Mouse (Mus musculus): ENCODE measurements around the gene Camk2g.
A peak's percentile ranks its signal among the peaks of the same experiment; 100 is the strongest.
"Not testable (repeated sequence)": the region's sequence is repeated elsewhere in the genome, so short reads cannot be mapped to it uniquely, and the experiment has no call there.

The Camk2g gene

GRCm38 (mm10) chr14:20741301-20741700 lies 52.6 kb downstream of the Camk2g start:
- no peak for DNase-seq (ENCODE audit: extremely low spot score, low spot score)

GRCm38 (mm10) chr14:20738511-20738910 lies 55.4 kb downstream of the Camk2g start:
- no peak for DNase-seq (ENCODE audit: extremely low spot score, low spot score)

DNA sequence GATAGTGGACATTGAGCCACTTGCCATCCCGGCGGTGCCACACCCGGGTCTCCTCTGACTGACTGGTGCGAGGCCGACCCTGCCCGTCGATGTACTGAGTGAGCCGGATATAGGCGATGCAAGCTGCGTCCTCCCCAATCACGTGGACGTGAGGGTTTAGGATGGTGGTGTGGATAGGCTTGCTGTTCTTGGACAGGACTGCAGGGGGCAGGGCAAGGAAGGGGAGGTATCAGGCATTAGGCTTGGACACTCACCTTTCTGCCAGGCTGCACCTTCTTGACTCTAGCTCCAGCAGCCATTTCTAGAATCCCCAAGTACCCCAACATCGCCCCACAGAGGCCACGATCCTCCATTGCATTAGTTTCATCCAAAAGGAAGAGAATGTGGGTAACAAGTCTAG lies 56.6 kb downstream of the Camk2g start:
- peak; percentile 34 for DNase-seq (ENCODE audit: extremely low spot score, low spot score)

GRCm38 (mm10) chr14:20735892-20736390 lies 57.9 kb downstream of the Camk2g start:
- no peak for DNase-seq (ENCODE audit: extremely low spot score, low spot score)

GRCm38 (mm10) chr14:20735052-20735451 lies 58.8 kb downstream of the Camk2g start:
- no peak for DNase-seq (ENCODE audit: extremely low spot score, low spot score)

DNA sequence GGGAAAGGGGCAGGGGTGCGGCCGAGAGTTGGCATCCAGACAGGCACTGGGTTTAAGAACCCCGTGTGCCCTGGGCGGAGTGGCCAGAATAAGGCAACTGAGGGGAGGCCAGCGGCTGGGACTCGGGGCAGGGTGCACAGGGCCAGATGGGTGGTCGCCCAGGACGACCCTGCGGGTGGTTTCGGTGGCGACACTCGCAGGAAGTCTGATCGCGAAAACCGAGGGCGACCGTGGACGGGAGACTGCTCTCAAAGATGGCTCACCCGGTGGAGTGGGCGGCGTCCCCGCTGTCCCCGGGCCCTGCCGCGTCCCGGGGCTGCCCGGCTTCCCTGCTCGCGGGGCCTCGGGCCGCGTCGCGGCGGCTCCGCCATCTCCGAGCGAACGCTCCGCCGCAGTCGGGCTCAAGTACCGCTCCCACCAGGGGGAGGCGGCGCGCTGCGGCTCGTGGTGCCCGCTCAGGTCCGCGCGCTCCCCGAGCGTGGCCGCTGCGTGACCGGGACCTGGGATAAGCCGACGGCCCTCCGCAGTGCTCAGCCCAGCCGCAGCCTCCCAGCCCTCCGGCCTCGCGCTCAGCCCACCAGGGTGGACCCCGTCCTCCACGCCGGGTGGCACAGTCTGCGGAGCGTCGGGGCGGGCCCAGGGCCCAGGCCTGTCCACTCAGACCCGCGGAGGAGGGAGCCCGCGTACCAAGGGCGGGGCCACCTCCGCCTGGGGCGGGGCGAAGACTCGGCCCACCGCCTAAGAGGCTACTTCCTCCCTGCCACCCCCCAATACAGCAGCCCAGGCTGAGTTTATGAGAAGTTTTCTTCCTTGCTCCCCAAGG lies 59.7 kb downstream of the Camk2g start, which contains the start of gene Ndst2:
Ndst2 (minus strand) TSS at position 611 of the 823 bp plus-strand sequence.
- peak; percentile 92 for DNase-seq (ENCODE audit: extremely low spot score, low spot score)

GRCm38 (mm10) chr14:20733041-20733951 lies 60.6 kb downstream of the Camk2g start:
- DNase-seq (ENCODE audit: extremely low spot score, low spot score) = no peak

GRCm38 (mm10) chr14:20730853-20731602 lies 62.9 kb downstream of the Camk2g start:
- DNase-seq (ENCODE audit: extremely low spot score, low spot score) = no peak

DNA sequence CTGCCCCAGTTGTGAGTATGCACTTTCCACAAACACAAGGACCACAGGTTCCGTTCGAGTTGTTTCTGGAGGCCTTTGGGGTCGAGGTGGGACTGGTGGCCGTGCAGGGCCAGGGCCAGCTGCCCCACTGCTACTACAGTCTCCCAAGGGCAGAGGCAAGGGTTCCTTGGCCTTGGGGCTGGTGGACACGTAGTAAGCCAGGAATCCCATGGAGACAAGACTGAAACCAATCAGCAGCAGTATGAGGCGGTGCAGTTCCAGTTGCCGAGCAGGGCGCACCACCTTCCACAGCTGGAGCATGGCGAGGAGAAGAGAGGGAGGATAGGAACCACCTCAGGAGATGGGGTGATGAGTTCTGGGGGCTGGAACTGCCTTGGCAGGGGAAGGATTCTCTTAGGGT lies 64.0 kb downstream of the Camk2g start:
- no peak for DNase-seq (ENCODE audit: extremely low spot score, low spot score)

DNA sequence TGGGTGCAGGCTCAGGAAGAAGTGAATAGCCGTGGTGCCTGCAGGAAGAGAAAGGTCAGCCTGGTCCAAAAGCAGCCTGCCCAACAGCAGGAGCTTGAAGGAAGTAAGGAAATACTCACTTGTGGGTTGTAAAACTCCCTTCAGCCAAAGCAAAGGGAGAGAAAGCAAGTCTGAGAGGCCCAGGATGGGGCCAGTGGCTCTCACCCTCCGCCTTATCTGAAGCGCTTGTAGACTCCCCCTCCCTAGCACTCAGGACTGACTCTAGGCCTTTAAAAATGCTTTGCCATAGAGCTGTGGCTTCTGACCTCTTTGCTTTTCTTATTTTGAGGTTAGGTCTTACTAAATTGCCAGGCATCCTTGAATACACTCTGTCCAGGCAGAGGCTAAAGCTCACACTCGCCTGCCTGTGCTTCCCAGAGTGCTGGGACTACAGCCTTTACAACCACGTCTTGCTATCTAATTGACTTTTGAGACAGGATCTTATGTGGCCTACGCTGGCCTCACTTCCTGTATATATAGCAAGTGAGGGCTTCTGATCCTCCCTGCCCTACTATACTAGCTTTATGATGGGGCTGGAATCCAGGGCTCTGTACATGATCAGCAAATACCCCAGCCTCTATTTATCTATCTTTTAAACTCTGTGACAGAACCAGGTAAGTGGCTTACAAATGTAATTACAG lies 68.1 kb downstream of the Camk2g start:
- DNase-seq (ENCODE audit: extremely low spot score, low spot score) = no peak

GRCm38 (mm10) chr14:20724043-20724442 lies 69.8 kb downstream of the Camk2g start:
- peak; percentile 62 for DNase-seq (ENCODE audit: extremely low spot score, low spot score)

GRCm38 (mm10) chr14:20723006-20723405 lies 70.9 kb downstream of the Camk2g start:
- no peak for DNase-seq (ENCODE audit: extremely low spot score, low spot score)

GRCm38 (mm10) chr14:20721371-20721770 lies 72.5 kb downstream of the Camk2g start:
- no peak for DNase-seq (ENCODE audit: extremely low spot score, low spot score)

- no peak for DNase-seq (ENCODE audit: extremely low spot score, low spot score)
Measured at GRCm38 (mm10) chr14:20719767-20720166, 74.1 kb downstream of the Camk2g start.

DNA sequence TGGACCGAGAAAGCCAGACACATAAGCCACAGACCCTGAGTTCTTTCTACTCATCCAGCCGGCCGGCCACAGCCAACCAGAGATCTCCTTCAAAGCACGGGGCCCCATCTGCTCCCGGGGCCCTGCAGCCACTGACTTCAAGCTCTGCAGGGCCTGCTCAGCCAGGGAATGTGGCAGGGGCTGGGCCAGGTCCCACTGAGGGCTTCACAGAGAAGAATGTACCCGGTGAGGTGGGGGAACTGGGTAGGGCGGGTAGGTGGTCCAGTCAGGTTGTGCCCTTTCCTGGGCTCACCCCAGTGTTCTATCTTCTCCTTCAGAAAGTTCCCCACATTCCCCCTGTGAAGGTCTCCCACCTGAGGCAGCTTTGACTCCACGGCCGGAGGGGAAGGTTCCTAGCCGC lies 75.4 kb downstream of the Camk2g start:
- no peak for DNase-seq (ENCODE audit: extremely low spot score, low spot score)

DNA sequence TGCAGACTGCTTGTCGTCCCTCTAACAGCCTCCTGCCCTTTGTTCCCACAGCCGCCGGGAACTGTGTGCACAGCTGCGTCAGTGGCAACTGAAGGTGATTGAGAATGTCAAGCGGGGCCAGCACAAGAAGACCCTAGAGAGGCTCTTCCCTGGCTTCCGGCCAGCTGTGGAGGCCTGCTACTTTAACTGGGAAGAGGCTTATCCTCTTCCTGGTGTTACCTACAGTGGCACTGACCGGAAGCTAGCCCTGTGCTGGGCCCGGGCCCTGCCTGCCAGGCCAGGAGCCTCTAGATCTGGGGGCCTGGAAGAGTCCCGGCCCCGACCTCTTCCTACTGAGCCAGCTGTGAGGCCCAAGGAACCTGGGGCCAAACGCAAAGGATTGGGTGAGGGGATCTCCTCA lies 80.1 kb downstream of the Camk2g start:
- no peak for DNase-seq (ENCODE audit: extremely low spot score, low spot score)

DNA sequence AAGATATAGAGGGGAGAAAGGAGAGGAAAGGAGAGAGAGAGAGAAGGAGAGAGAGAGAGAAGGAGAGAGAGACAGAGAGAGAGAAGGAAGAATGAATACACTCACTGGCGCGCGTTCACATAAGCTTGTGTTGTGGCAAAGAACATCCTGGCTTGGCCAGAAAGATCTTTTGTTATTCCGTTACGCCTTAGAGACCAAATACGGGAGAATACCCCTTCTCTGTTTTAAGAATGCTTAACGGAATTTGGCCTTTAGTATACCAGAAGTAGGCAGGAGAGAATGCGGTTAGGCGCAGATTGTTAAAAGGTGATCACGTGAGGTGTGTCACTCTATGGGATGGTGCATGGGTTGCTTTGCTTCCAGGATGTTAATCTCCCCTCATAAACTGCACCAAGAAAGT lies 85.6 kb downstream of the Camk2g start:
- DNase-seq (ENCODE audit: extremely low spot score, low spot score) = no peak

DNA sequence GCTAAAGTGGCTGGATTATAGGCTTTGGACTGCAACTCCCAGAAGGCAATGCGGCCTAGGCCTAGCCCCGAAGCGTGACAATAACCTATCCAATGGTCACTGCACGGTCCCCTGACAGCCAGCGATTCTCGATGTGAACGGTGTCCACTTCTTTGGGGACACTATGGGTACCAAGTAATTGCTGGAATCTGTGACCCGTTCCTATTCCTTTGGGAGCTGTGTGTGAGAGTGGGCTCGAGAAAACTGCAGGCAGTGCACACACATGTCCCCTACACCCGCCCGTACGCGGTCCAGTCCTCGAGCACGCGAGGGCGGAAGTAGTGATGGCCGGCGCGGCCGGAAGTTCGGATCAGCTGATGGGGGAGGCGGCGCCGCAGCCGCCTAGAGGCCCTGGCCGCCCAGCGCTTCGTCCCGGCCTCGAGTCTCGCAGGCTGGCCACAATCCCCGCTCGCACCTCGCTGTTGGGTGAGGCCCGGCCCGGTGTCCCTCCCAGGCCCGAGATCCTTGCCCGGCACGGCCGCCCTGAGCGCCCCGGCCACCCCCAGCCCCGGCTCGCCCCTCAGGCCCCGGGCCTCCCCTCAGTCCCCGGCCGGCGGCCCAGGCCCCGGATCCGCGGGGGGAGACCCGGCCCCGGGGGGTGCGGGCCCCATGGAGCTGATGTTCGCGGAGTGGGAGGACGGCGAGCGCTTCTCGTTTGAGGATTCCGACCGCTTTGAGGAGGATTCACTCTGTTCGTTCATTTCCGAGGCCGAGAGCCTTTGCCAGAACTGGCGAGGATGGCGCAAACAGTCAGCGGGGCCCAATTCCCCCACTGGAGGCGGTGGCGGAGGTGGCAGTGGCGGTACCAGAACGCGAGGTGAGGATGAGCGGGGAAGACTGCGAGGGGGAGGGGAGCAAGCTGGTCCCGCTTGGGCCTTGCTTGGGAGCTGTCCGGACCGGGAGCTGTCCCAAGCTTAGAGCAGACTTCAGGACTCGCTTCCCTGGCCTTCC lies 86.4 kb downstream of the Camk2g start, which contains the start of gene Zswim8:
Zswim8 (plus strand) TSS at position 352 of the 990 bp plus-strand sequence.
- peak; percentile 94 for DNase-seq (ENCODE audit: extremely low spot score, low spot score)

GRCm38 (mm10) chr14:20703461-20703860 lies 90.4 kb downstream of the Camk2g start:
- DNase-seq (ENCODE audit: extremely low spot score, low spot score) = not testable (repeated sequence)
